Mouse (Mus musculus): ENCODE data around the gene Il34.

Il34 gene

DNA sequence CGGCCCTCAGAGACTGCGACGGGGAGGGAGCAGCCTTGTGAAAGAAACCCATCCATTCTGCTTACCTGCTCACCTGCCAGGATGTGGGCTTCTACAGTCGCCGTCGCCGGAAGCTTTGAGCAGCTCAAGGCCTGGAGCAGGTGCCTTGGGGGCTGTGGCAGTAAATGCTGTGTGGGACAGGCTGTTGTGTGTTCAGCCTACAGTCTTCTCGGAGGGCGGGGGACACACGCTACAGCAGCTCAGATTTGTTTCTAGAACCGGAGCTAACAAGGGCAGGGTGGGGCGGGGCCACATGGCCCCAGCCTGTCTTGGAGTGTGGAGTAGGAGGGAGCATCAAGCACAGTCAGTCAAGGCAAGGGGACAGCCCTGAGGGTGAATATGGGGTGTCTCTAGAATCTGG lies at the start of gene Il34:
Il34 (minus strand) TSS at position 256 of the 400 bp plus-strand sequence.
- no peak for DNase-seq

- DNase-seq, result no peak
Observed at GRCm38 (mm10) chr8:110851186-110851585, 45.5 kb upstream of the Il34 start.

DNA sequence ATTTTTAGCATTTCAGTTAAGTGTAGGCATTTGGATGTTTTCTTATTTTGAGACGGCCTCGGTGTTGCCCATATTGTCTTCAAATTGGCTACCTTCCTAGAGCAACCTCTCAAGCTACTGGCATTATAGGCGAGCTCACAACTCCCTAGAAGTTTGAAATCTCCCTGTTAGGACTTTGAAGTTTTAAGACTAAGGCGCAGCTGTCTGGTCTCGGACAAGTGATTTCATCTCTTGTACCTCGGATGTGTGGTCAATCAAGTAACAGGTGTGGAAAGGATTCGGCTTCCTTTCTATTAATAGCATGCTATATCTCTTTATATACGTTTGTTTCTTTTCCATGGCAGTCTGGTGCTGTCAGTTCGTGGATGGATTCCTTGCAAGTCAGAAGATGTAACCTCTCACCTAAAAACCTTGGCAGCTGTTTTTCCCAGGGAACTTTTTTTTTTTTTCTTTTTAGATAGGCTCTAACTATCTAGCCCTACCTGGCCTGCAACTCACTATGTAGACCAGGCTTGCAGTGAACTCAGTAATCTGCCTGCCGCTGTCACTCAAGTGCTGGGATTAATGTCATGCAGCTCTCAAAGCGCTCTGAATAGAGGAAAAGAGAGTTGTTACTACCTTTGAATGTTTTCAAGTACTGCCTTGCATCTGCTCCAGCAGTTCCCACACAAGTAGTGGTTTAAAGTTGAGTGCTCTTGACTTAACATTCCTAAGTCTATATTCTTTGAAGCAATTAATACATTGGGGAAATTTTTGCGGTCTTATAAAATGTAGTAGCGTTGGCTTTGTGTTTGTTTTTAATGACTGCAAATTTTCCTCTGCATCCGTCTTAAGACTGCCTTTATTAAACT lies 42.1 kb upstream of the Il34 start:
- no peak for DNase-seq

- no peak for DNase-seq
Observed at GRCm38 (mm10) chr8:110847171-110847549, 41.4 kb upstream of the Il34 start.

GRCm38 (mm10) chr8:110846405-110847170 lies 40.9 kb upstream of the Il34 start, which contains the start of the genes Cog4 and Sf3b3:
Cog4 (plus strand) TSS chr8:110846600.
Sf3b3 (minus strand) TSS chr8:110846787.
- peak; percentile 89 for DNase-seq

DNA sequence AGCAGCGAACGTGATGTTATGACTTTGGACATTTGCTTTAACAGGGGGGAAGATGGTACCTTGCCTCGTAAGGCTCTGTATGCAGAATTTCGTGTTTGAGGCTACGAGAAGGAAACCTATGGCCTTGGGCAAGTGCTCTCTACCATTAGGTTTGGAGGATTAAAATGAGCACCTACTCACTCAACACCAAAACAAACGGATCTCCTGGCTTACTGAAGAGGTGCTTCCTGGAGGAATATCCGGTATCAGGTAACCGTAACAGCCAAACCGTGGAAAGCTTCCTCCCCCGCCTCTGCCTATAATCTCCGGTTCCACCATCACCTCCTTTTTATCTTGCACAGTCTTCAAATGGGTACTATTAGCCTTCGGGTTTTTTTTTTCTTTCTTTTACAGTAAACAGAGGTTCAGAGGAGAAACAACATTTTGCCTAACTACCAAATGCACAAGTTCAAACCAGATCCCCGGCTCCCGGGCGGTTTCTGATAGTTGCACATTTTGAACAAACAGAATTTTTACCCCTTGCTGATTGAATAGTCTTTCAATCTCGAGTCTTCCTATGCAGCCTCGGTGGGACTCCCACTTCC lies 40.2 kb upstream of the Il34 start:
- peak; percentile 37 for DNase-seq

GRCm38 (mm10) chr8:110844941-110845340 lies 39.2 kb upstream of the Il34 start:
- DNase-seq, result no peak

DNA sequence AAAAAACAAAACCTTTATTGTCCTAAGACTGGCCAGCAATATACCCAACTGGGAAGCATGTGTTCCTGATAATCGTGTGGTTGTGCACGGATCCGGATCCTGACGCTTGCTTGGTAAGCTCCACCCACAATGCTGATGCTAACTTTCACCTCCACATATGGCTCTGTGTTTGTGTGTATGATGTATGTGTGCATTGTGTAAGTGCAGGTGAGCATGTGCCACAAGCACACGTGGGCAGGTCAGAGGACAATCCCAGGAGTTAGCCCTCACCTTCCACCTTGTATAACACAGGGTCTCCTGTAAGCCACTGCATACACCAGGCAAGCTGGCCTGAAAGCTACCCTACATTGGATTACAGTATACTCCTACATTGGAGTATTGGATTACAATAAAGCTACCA lies 37.5 kb upstream of the Il34 start:
- DNase-seq, result no peak

DNA sequence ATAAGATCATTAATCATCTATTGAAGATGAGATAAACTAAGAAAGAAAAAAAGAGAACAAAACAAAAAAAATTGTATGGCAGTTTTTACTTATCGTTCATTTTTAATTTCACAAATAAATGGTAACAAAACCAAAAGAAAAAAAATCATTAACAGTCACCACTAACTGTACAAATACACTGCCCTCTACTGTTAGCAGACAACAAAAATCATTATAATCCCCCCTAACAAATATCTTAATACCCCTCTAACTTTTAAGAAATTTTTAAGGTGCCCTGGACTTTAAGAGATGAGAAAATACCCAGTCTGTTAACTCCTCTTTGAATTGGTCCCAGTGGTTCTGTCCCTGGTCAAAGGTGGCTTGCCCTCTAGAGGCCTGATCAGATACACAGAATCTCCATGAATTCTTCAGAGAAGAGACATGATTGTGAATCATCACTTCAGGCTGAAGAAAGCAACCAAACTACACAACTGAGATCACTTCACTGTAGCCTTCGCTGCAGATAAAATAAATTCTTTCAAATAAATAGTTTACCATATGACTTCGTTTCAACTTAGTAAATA lies 36.4 kb upstream of the Il34 start:
- DNase-seq, result no peak

- DNase-seq, result no peak
Observed at GRCm38 (mm10) chr8:110831956-110832355, 26.2 kb upstream of the Il34 start.

- DNase-seq, result no peak
Observed at GRCm38 (mm10) chr8:110828511-110828910, 22.8 kb upstream of the Il34 start.

GRCm38 (mm10) chr8:110824861-110825260 lies 19.1 kb upstream of the Il34 start:
- DNase-seq, result no peak

DNA sequence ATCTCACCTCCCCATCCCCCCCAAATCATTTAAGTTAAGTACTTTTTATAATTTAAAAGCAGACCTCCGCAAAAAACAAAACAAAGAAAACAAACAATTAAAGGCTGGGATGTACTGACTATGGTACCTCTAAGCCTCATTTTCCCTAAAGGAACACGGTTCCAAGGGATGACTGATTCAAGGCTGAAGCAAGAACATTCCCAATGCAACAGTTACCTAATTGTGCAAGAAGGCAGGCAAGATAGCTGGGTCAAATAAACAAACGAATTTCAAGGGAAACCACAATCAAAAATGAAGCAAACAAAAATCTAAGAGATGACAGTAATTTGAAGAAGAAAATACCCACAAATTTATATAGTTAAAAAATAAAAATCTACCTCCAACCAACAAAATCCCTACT lies 16.2 kb upstream of the Il34 start:
- no peak for DNase-seq

GRCm38 (mm10) chr8:110820257-110820656 lies 14.5 kb upstream of the Il34 start:
- no peak for DNase-seq

DNA sequence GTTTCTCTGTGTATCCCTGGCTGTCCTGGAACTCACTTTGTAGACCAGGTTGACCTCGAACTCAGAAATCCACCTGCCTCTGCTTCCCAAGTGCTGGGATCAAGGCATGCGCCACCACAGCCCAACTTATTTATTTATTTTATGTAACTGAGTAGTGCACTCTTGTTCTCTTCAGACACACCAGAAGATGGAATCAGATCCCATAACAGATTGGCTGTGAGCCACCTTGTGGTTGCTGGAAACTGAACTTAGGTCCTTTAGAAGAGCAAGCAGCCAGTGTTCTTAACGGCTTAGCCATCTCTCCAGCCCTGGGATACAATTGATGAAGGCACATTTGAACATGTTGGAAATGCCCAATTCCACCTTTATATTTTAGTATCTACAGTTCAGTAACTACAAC lies 12.9 kb upstream of the Il34 start:
- DNase-seq, result peak; percentile 25

- no peak for DNase-seq
Observed at GRCm38 (mm10) chr8:110816990-110817389, 11.3 kb upstream of the Il34 start.

GRCm38 (mm10) chr8:110815308-110815707 lies 9.6 kb upstream of the Il34 start:
- no peak for DNase-seq

GRCm38 (mm10) chr8:110813081-110813812 lies 7.5 kb upstream of the Il34 start:
- no peak for DNase-seq

DNA sequence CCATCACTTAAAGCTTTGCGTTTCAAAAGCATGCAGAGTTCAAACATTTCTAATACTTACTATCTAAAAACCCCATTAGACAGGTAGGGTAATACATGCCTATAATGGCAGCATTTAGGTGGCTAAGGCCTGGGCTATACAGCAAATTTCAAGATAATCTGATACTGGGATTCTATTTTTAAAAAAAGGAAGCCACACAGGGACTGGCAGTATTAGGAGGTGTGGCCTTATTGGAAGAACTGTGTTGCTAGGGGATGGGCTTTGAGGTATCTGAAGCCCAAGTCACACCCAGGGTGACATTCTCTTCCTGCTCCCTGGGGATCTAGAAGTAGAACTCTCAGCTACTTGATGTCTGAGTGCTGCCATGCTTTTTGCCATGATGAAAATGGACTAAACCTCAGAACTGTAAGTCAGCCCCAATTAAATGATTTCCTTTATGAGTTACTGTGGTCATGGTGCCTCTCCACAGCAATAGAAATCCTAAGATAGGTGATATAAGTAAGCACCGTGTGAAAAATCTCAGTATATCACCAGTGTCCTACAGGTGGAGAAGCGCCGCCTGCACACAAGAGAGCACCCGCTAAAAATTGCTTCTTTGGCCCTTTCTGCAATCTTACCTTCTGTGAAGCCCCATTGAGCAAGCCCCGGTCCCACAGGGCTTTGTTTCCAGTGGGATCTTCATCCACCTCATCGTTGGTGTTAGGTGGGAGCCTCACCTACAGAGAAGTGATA lies 6.8 kb upstream of the Il34 start:
- no peak for DNase-seq

GRCm38 (mm10) chr8:110811793-110812192 lies 6.1 kb upstream of the Il34 start:
- DNase-seq, result no peak

GRCm38 (mm10) chr8:110811116-110811515 lies 5.4 kb upstream of the Il34 start:
- no peak for DNase-seq

Measured in lung, postnatal 10 days (tissue).